In the genomic region with DNA sequence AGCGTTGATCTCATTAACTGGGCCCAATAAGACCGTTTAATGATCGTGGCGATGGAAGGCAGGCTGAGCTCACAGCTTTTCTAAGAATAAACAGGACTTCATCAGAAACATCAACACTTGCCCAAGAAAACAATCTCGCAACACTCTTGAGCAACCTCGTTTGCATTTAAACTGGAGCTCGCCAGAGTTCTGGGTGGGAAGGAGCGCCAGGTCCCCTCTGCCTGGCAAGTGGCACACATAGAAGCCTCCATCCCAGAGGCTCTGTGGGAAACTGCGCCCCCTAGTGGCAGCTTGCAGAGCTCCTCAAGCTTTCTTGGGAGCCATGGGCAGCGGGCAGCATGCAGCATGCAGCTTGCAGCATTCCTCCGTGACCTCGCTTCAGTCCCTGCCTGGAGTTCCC, we compare ENCODE assay signal across 8 mouse cellular contexts.
DNase-seq lines count a peak whose midpoint lies in the region; ATAC-seq and TF ChIP-seq lines count a peak whose summit lies in the region.

No protein-coding gene starts in this region.

- peak overlapping the region; percentile 15; the same call in 1 of the 2 replicates for H3K4me3 ChIP-seq in heart, embryonic 12.5 days
- no peak overlapping the region for H3K4me3 ChIP-seq in kidney, postnatal 0 days (replicated peaks; ENCODE audit: low read depth, low read length)
- no peak overlapping the region for H3K4me3 ChIP-seq in liver, adult 2 months (ENCODE audit: insufficient read depth, low read depth, low read length)

- no peak for TF ChIP-seq POLR2A in liver, adult 2 months (IDR thresholded peaks at IDR 0.05; ENCODE audit: extremely low read depth, insufficient read depth, low read length)

- H3K79me2 ChIP-seq in liver, adult 2 months (ENCODE audit: control insufficient read depth, insufficient read depth, low read length): no peaks in the 10 kb centered on the region; the same call in 1 of the 2 replicates

- H3K4me1 ChIP-seq in heart, embryonic 12.5 days (replicated peaks): peaks cover 50% of the 10 kb centered on the region
- H3K4me1 ChIP-seq in kidney, postnatal 0 days (replicated peaks; ENCODE audit: insufficient read depth, low read length): peaks cover 12% of the 10 kb centered on the region; the same call in 1 of the 2 replicates
- H3K4me1 ChIP-seq in liver, adult 2 months (ENCODE audit: control insufficient read depth, insufficient read depth, low read length): peaks cover 4% of the 10 kb centered on the region

- H3K4me2 ChIP-seq in heart, embryonic 12.5 days: peak overlapping the region; percentile 76
- peak overlapping the region; percentile 28; the same call in 1 of the 2 replicates for H3K4me2 ChIP-seq in kidney, postnatal 0 days (ENCODE audit: low read length)

- no peaks in the 10 kb centered on the region for H3K9me3 ChIP-seq in heart, embryonic 12.5 days (replicated peaks)
- no peaks in the 10 kb centered on the region for H3K9me3 ChIP-seq in kidney, postnatal 0 days (replicated peaks; ENCODE audit: low read length)

- no peaks in the 10 kb centered on the region for H3K36me3 ChIP-seq in heart, embryonic 12.5 days
- no peaks in the 10 kb centered on the region for H3K36me3 ChIP-seq in kidney, postnatal 0 days (ENCODE audit: insufficient read depth, low read length)
- no peaks in the 10 kb centered on the region for H3K36me3 ChIP-seq in liver, adult 2 months (ENCODE audit: control insufficient read depth, insufficient read depth, low read length)
- peaks cover 2% of the 10 kb centered on the region for H3K36me3 ChIP-seq in splenic B cell, adult 2 months (ENCODE audit: control insufficient read depth, insufficient read depth, low read length, poor library complexity, severe bottlenecking)

- H3K27me3 ChIP-seq in heart, embryonic 12.5 days (replicated peaks): no peaks in the 10 kb centered on the region
- no peaks in the 10 kb centered on the region for H3K27me3 ChIP-seq in kidney, postnatal 0 days (ENCODE audit: insufficient read depth, low read length)
- H3K27me3 ChIP-seq in liver, adult 2 months (ENCODE audit: control insufficient read depth, insufficient read depth, low read length): no peaks in the 10 kb centered on the region
- H3K27me3 ChIP-seq in splenic B cell, adult 2 months (ENCODE audit: control insufficient read depth, insufficient read depth, low read length, poor library complexity, severe bottlenecking): no peaks in the 10 kb centered on the region

- ATAC-seq in erythroblast, adult 5-6 weeks (replicated peaks; ENCODE audit: low FRiP score, poor library complexity, severe bottlenecking): peak; percentile 72; the same call in 1 of the 2 replicates
- peak; percentile 59; the same call in 1 of the 2 replicates for ATAC-seq in heart, embryonic 12.5 days (ENCODE audit: insufficient number of reproducible peaks, low FRiP score)
- peak; percentile 71 for ATAC-seq in kidney, postnatal 0 days (replicated peaks; ENCODE audit: low FRiP score, low read depth)

- H3K9ac ChIP-seq in heart, embryonic 12.5 days: peak overlapping the region; percentile 26; the same call in 1 of the 2 replicates
- no peak overlapping the region for H3K9ac ChIP-seq in kidney, postnatal 0 days (ENCODE audit: low read depth, low read length)
- H3K9ac ChIP-seq in liver, adult 2 months (ENCODE audit: low read depth, low read length): no peak overlapping the region

- 35% methylated on average over 12 of the region's 12 CpGs for WGBS in heart, embryonic 12.5 days
- WGBS in kidney, postnatal 0 days: 23% methylated on average over 12 of the region's 12 CpGs
- WGBS in liver, adult 2 months: 19% methylated on average over 12 of the region's 12 CpGs

- peak; percentile 87 to 89 for DNase-seq in B cell, adult 2 months
- peak; percentile 96 for DNase-seq in brain, adult 2 months (ENCODE audit: low read depth, low spot score)
- peak; percentile 94 for DNase-seq in kidney, postnatal 0 days (ENCODE audit: low spot score)
- DNase-seq in liver, adult 2 months (ENCODE audit: extremely low read depth, low read depth, low spot score): peak; percentile 93
- DNase-seq in naive thymus-derived CD4-positive, alpha-beta T cell, adult 2 months (ENCODE audit: low read depth): peak; percentile 82
- DNase-seq in splenic B cell, adult 2 months (ENCODE audit: low read depth, low spot score): peak; percentile 84

- TF ChIP-seq CTCF in kidney, postnatal 0 days (IDR thresholded peaks at IDR 0.05; ENCODE audit: low read depth): peak; percentile 99
- TF ChIP-seq CTCF in liver, adult 2 months (IDR thresholded peaks at IDR 0.05; ENCODE audit: low read depth, low read length): peak; percentile 95

- no peak overlapping the region for H3K27ac ChIP-seq in heart, embryonic 12.5 days (ENCODE audit: poor library complexity, severe bottlenecking)
- no peak overlapping the region for H3K27ac ChIP-seq in kidney, postnatal 0 days
- H3K27ac ChIP-seq in liver, adult 2 months (replicated peaks; ENCODE audit: insufficient read depth, low read depth, low read length): no peak overlapping the region
